Mouse (Mus musculus) G1E (cell line): ENCODE results near the gene Eml1.

Source experiments
- CTCF ChIP-seq: IDR thresholded peaks from 2 replicates; pipeline ENCODE4 v1.5.1; 2012; ENCODE audit warnings: low read depth, low read length, inconsistent platforms, mixed read lengths
- GATA1 ChIP-seq: IDR thresholded peaks from 2 replicates; pipeline ENCODE4 v1.6.1; 2012; ENCODE audit warnings: borderline replicate concordance, low read length, inconsistent platforms, mixed read lengths
- TAL1 ChIP-seq: conservative IDR thresholded peaks from 2 replicates; pipeline ENCODE4 v1.6.1; 2012; ENCODE audit warnings: low read depth, low read length, inconsistent platforms, mixed read lengths

DNA sequence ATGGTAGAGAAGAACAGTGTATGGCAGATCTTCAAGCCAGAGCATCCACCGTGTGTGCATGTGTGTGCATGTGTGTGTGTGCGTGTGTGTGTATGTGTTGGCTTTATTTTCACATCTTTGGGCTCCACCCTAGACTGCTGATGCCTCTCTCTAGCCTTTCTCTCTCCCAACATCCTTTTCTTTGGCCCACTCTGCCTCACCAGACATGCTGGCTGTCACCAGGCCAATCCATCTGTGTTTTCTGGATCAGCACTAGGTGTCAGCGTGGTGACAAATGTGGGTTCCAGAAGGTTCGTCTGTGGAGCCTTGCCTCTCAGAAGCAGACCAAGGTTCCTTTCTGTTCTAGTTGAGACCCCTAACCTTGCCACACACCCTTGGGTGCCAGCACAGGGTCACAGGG is 84.2 kb downstream of the Eml1 start:
- TF ChIP-seq CTCF (no peak), GATA1 (no peak), TAL1 (no peak)
